Mouse (Mus musculus): Measurements from ENCODE around the gene Zmynd15. TPM values are rescaled to one million over a fixed set of nuclear protein-coding genes. Genes with fewer than 3 reads are reported as not detected.

Zmynd15 gene
- total and polyA plus RNA-seq, 3 experiments, result 0.14 TPM; not detected in 2

DNA sequence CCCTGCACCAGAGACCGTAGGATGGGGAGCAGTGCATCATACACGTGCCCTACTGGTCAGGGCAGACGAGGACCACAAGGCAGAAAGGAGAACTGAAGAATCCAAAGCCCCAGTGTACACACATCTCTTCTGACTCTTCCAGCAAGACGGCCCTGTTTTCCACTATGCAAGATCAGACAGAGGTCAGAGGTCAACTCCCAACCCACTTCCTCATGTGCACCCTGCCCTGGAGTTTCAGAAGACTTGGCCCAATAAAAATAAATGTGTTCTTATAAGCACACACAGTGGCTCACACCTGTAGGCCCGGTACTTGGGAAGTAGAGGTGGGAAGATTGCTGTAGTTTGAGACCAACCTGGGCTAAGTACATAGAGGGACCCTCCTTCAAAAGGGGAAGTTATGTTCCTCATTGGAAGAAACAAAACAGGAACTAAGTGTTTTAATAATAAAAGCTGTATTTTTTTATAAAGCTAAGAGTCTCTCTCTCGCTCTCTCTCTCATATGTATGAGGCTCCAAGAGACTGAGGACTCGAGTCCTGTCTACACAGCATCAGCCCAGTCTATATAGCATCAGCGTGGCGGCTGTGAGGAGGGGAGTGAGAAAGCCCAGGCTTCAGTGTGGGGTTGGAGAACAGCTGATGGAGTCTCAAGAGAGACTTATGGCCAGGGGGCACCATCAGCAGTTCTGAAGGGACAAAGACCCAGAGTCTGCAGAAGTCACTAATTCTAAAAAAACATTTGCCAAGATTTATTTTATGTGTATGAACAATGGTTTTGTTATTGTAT lies 5.8 kb upstream of the Zmynd15 start (continued):
- TF ChIP-seq MXI1 (IDR thresholded peaks at IDR 0.05; ENCODE audit: low read depth, low read length) (0 out of 2 replicates have a peak, but pooled peaks have one; percentile 36), CTCF (IDR thresholded peaks at IDR 0.05 in 2 of 3, conservative IDR thresholded peaks at IDR 0.05 in 1 of 3; ENCODE audit: control insufficient read depth in 1 of 3, insufficient read depth in 1 of 3, low read depth in 2 of 3, low read length in 3 of 3, poor library complexity in 1 of 3, severe bottlenecking in 1 of 3) (no peak), KAT2A (conservative IDR thresholded peaks at IDR 0.05; ENCODE audit: low read depth, low read length) (no peak), MAX (IDR thresholded peaks at IDR 0.05; ENCODE audit: low read length) (no peak), EP300 (IDR thresholded peaks at IDR 0.05; ENCODE audit: low read depth in 1 of 2, low read length in 2 of 2) (peak in 1 of 2 experiments; percentile 43; a peak in 2 of 4 replicates), USF1 (IDR thresholded peaks at IDR 0.05; ENCODE audit: low read depth, low read length) (no peak), MYB (IDR thresholded peaks at IDR 0.05; ENCODE audit: low read depth, low read length) (no peak), UBTF (IDR thresholded peaks at IDR 0.05; ENCODE audit: borderline replicate concordance, insufficient read depth, low read depth, low read length) (no peak), TCF12 (IDR thresholded peaks at IDR 0.05; ENCODE audit: low read depth, low read length) (no peak), POLR2AphosphoS5 (IDR thresholded peaks at IDR 0.05; ENCODE audit: borderline replicate concordance, low read depth, low read length) (no peak), TBP (IDR thresholded peaks at IDR 0.05; ENCODE audit: low read depth, low read length) (no peak), E2F4 (IDR thresholded peaks at IDR 0.05; ENCODE audit: borderline replicate concordance, low read depth, low read length) (no peak), POLR2A (IDR thresholded peaks at IDR 0.05; ENCODE audit: control insufficient read depth in 1 of 2, insufficient read depth in 1 of 2, low read depth in 1 of 2, low read length in 2 of 2, poor library complexity in 1 of 2) (no peak; a peak in 1 of 4 replicates), MAFK (IDR thresholded peaks at IDR 0.05; ENCODE audit: borderline replicate concordance, low read depth, low read length) (no peak), SIN3A (IDR thresholded peaks at IDR 0.05; ENCODE audit: low read length) (peak; percentile 53), BHLHE40 (IDR thresholded peaks at IDR 0.05; ENCODE audit: borderline replicate concordance, low read depth, low read length) (no peak), NRF1 (IDR thresholded peaks at IDR 0.05; ENCODE audit: insufficient read depth, low read depth, low read length, poor library complexity, severe bottlenecking) (0 out of 2 replicates have a peak, but pooled peaks have one; percentile 1), ZNF384 (IDR thresholded peaks at IDR 0.05; ENCODE audit: low read depth, low read length) (peak; percentile 84)

DNA sequence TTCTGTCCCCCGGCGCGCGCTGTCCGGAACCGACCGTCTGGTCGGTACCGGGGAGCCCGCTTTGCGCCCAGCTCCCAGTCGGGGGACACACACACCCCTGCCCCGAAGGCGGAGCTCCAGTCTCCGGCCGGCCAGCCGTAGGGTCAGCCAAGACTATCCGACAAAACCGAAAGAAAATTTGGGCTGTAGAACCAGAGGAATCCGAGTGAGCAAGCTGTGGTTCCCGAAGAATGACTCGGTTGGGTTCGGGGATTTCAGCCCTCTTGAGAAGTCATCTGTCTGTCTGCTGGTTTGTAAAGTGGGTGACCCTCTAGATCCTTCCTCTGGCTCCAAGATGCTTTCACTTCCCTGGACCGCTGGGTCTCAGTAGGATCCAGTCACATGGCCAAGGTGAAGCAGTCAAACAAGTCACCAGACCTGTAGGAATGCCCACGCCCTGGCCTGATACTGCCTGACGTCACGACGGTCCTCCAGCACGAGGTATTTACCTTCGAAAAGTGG lies 418 bp downstream of the Zmynd15 start, which contains the start of gene Cxcl16:
TSS of gene Cxcl16 (minus strand) at position 384 of the 501 bp plus-strand sequence.
- no peak within 1 kb of the TSS for H3K4me3 ChIP-seq (ENCODE audit: control insufficient read depth in 1 of 2, insufficient read depth in 1 of 2, low read depth in 2 of 2, low read length in 2 of 2)
- H3K4me1 ChIP-seq (ENCODE audit: control insufficient read depth in 1 of 2, insufficient read depth in 2 of 2, low read length in 2 of 2), result no peaks in the 10 kb centered on the region
- H3K36me3 ChIP-seq (ENCODE audit: control insufficient read depth in 1 of 2, insufficient read depth in 2 of 2, low read length in 2 of 2), result no peaks in the 10 kb centered on the region
- H3K9ac ChIP-seq (ENCODE audit: control insufficient read depth, low read depth, low read length, poor library complexity, severe bottlenecking), result no peak within 1 kb of the TSS
- H3K27me3 ChIP-seq (ENCODE audit: control insufficient read depth in 1 of 2, insufficient read depth in 2 of 2, low read length in 2 of 2), result peaks cover 6 to 11% of the 10 kb centered on the region in 2 experiments
- H3K27ac ChIP-seq (ENCODE audit: control insufficient read depth, low read depth, low read length), result no peak within 1 kb of the TSS
- TF ChIP-seq HCFC1 (IDR thresholded peaks at IDR 0.05; ENCODE audit: low read depth, low read length) (no peak), POLR2AphosphoS2 (IDR thresholded peaks at IDR 0.05; ENCODE audit: low read length) (no peak), ZNF384 (IDR thresholded peaks at IDR 0.05; ENCODE audit: low read depth, low read length) (no peak), MYC (IDR thresholded peaks at IDR 0.05; ENCODE audit: low read depth, low read length) (no peak), UBTF (IDR thresholded peaks at IDR 0.05; ENCODE audit: borderline replicate concordance, insufficient read depth, low read depth, low read length) (no peak), NELFE (IDR thresholded peaks at IDR 0.05; ENCODE audit: low read depth, low read length) (no peak), ZMIZ1 (IDR thresholded peaks at IDR 0.05; ENCODE audit: low read depth, low read length) (no peak)
- H3K9me3 ChIP-seq (replicated peaks; ENCODE audit: insufficient read depth, low read length), result no peaks in the 10 kb centered on the region
- no peak for DNase-seq (ENCODE audit: low read depth, low spot score)
- H3K79me2 ChIP-seq (ENCODE audit: control insufficient read depth, insufficient read depth, low read length, poor library complexity), result no peaks in the 10 kb centered on the region
